Mouse (Mus musculus) adrenal gland, adult 2 months (tissue): ENCODE results near the gene Fancb. TPM values are rescaled to one million over a fixed set of nuclear protein-coding genes. Genes with fewer than 3 reads are reported as not detected.

Experiments
- DNase-seq: peaks from one replicate; pipeline ENCODE4 v3.0.0; 2021
- long read RNA-seq: library from polyadenylated mRNA; stranded (forward); transcript quantifications from one replicate; pipeline ENCODE4 v2.0.0, GENCODE M21; 2021
- polyA plus RNA-seq: library from polyadenylated mRNA; depleted of rRNA; stranded (reverse); fragments of >200 nt; gene quantifications from 2 replicates; pipeline ENCODE4 v1.2.3, GENCODE M21; 2012; rRNA removed
- total RNA-seq, 2 experiments: library from RNA; stranded (reverse); gene quantifications; 2 replicates each; pipeline ENCODE4 v1.2.3; 2021

The Fancb gene
- total RNA-seq (1 to 10 TPM in 1 of 2 experiments, under 1 TPM in 1; 0.86 to 1.2 TPM), polyA plus RNA-seq (0.03 TPM in 1 of 2 replicates, not detected in the other)
- long read RNA-seq = 0 reads

- DNase-seq = peak; percentile 94
These were observed at the start of gene Fancb, which contains the start of gene Mospd2 for GRCm38 (mm10) chrX:164980193-164980775. Gene Fancb, plus strand, starts transcription at chrX:164980592. Gene Mospd2, minus strand, starts transcription at chrX:164980375.

GRCm38 (mm10) chrX:164941540-164941939 lies 38.9 kb upstream of the Fancb start:
- DNase-seq = no peak

DNA sequence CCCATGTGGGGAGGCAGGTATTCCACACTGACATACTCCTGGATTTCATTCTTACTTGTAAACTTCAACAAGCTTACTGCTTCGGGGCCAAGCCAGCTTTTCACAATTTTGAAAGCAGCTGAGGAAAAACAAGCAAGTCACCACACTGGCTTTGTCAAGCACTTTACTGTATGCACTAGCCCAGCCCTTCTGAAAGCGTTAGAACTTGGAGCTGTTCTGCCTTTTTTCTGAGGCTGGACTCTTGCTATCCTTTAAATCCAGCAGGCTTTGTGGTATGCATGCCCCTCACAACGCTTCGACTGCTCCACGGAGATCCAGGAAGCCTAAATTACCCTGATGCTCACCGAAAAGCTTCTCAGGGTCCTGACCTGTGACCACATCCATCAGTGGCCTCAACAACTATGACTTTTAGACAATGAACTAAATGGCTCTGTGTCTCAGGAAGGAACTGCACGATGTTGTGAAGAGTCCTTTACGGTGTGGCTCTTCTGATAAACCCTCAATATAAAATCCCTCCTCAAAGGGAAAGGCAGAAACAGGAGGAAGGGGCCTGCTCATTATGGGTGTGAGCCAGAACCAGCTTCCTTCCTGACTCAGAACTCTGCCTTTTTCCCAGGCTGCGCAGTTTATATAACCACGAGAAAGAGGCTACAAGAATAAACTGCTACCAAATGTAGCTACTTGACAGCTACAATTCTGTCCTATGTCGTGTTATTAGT lies 28.4 kb upstream of the Fancb start:
- DNase-seq = no peak

GRCm38 (mm10) chrX:164952601-164953375 lies 27.6 kb upstream of the Fancb start:
- no peak for DNase-seq

DNA sequence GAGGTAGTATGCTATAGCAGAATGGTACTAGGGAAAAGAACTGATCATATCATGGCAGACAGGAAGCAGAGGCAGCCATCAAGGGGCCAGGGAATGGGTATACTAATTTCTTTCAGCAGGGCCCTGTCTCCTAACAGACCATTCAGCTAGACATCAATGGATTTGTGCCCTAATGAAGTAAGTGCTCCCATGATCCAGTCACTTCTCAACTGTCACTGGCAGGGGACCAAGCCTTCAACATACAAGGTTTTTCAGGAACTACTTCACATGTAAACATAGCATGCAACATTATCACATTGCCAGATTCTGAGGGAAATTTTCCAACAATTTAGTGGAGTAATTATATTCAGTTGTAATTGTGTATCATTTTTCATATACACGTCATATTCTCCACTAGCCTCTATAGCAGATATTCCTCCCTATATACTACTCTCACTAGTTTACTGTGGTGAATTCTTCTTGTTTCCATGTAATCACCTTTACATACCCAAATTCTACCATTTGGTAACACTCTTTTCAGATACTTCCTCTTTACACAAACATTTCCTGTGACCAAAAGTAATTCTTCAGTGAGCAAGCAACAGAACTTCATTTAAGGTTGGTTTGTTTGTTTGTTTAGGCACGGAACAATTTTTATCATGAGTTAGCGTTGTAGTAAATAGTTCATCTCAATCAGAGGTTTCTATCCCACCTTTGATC lies 14.5 kb upstream of the Fancb start:
- no peak for DNase-seq

- no peak for DNase-seq
These were observed 9.2 kb upstream of the Fancb start for GRCm38 (mm10) chrX:164971206-164971605.

DNA sequence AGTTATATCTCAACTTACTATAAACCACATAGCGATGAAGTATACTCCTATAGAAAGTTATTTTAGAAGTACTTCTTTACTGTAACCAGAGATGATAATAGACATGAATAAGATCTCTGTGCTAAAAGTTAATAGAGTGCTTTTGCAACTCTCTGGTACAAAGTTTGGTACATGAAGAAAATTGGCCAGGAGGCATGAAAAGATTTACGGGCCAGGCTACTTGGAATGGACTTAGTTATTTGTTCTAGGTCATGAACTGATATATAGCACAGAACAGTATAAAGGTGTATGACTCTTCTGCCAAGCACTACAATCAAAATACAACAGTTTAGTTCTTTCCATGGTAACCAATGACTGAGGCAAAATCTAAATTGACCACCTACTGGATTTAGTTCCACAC lies 1.5 kb upstream of the Fancb start:
- no peak for DNase-seq

DNA sequence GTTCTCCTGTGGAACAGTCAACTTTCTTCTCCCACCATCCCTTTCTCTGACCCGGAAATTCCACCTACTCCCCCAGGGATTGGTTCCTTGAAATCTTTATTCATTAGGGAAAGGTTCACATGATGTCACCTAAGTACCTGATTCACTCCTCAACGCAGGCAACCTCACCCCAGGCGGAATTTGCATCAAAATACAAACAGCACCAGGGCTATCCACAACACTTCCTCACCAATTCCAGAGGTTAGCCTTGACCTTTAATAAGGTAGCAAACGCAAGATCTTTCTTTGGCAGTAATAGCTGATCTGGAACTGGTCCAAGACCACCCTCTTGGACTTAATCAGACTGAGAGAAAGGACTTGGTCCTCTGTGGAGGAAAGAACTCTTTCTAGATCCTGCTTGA lies 22.7 kb downstream of the Fancb start:
- peak; percentile 3 for DNase-seq

- no peak for DNase-seq
These were observed 24.5 kb downstream of the Fancb start, which contains the start of gene Gm17604 for GRCm38 (mm10) chrX:165004779-165005324. Gene Gm17604, minus strand, starts transcription at chrX:165004829.

Other genes with a start within 250 kb of the Fancb start
- 10 to 100 TPM; 20.7 to 31.0 TPM for gene Mospd2, start 217 bp upstream of the Fancb start, total RNA-seq
- 0.57 and 0.59 TPM in 2 replicates for gene Mospd2, start 217 bp upstream of the Fancb start, polyA plus RNA-seq
- not detected for gene Gm17604, start 24.2 kb downstream of the Fancb start, total RNA-seq
- gene Gm17604, start 24.2 kb downstream of the Fancb start, polyA plus RNA-seq = not detected in 2 replicates